Mouse (Mus musculus) ovary, postnatal 10 days (tissue): ENCODE data around the gene Rassf1.
"Not testable (repeated sequence)": the region's sequence is repeated elsewhere in the genome, so short reads cannot be mapped to it uniquely, and the experiment has no call there.

Experiments used
- DNase-seq: peaks from one replicate; pipeline ENCODE4 v3.0.0; 2022; ENCODE audit warnings: low spot score

Rassf1 gene

GRCm38 (mm10) chr9:107563029-107563581 lies 11.8 kb downstream of the Rassf1 start, which contains the start of gene Tusc2:
Gene Tusc2, plus strand, starts transcription at chr9:107563255.
- DNase-seq, result no peak

GRCm38 (mm10) chr9:107565556-107565955 lies 14.2 kb downstream of the Rassf1 start:
- DNase-seq, result not testable (repeated sequence)

GRCm38 (mm10) chr9:107566041-107566709 lies 14.8 kb downstream of the Rassf1 start:
- DNase-seq, result no peak

- DNase-seq, result no peak
Measured at GRCm38 (mm10) chr9:107566855-107567254, 15.5 kb downstream of the Rassf1 start.

- no peak for DNase-seq
Measured at GRCm38 (mm10) chr9:107567702-107568319, 16.5 kb downstream of the Rassf1 start, which contains the start of gene Hyal2. Gene Hyal2, plus strand, starts transcription at chr9:107567945.

- DNase-seq, result peak; percentile 73
Measured at GRCm38 (mm10) chr9:107568331-107569261, 17.2 kb downstream of the Rassf1 start.

- DNase-seq, result no peak
Measured at GRCm38 (mm10) chr9:107569270-107569669, 17.9 kb downstream of the Rassf1 start.

- DNase-seq, result no peak
Measured at GRCm38 (mm10) chr9:107570016-107570415, 18.7 kb downstream of the Rassf1 start.

- no peak for DNase-seq
Measured at GRCm38 (mm10) chr9:107570845-107571244, 19.5 kb downstream of the Rassf1 start.

GRCm38 (mm10) chr9:107571534-107572326 lies 20.4 kb downstream of the Rassf1 start:
- no peak for DNase-seq

GRCm38 (mm10) chr9:107572327-107572662 lies 20.9 kb downstream of the Rassf1 start:
- DNase-seq, result no peak

GRCm38 (mm10) chr9:107573774-107574173 lies 22.4 kb downstream of the Rassf1 start:
- not testable (repeated sequence) for DNase-seq

- no peak for DNase-seq
Measured at GRCm38 (mm10) chr9:107575579-107576356, 24.4 kb downstream of the Rassf1 start.

GRCm38 (mm10) chr9:107576357-107577107 lies 25.2 kb downstream of the Rassf1 start, which contains the start of gene Hyal1:
Gene Hyal1, plus strand, starts transcription at chr9:107576927.
- DNase-seq, result no peak

- DNase-seq, result no peak
Measured at GRCm38 (mm10) chr9:107577871-107578270, 26.5 kb downstream of the Rassf1 start.

- no peak for DNase-seq
Measured at GRCm38 (mm10) chr9:107578587-107578986, 27.2 kb downstream of the Rassf1 start, which contains the start of gene Naa80. Gene Naa80, plus strand, starts transcription at chr9:107578887.

- DNase-seq, result no peak
Measured at GRCm38 (mm10) chr9:107579023-107579900, 27.9 kb downstream of the Rassf1 start.

GRCm38 (mm10) chr9:107580501-107581317 lies 29.4 kb downstream of the Rassf1 start, which contains the start of gene Hyal3:
Gene Hyal3, plus strand, starts transcription at chr9:107580818.
- peak; percentile 67 for DNase-seq
